Mouse (Mus musculus): ENCODE results near the gene Fam13a. TPM values are rescaled to one million over a fixed set of nuclear protein-coding genes. Genes with fewer than 3 reads are reported as not detected.

The Fam13a gene
- polyA plus RNA-seq, 3 experiments from 2014 or later: 0.27 to 0.29 TPM; not detected in 1

Other genes starting within 250 kb of the Fam13a start
- gene Herc3, start 193.1 kb downstream of the Fam13a start, polyA plus RNA-seq (2017; shearing (Covaris generic)): 10 to 100 TPM; 19.8 to 20.8 (median 20.1) TPM
- under 1 TPM in 1 of 3 experiments, not detected in 2; 0.20 TPM for gene Nap1l5, start 117.5 kb downstream of the Fam13a start, polyA plus RNA-seq (2017; shearing (Covaris generic))
- gene Tigd2, start 184.3 kb upstream of the Fam13a start, polyA plus RNA-seq (2017; shearing (Covaris generic)): 10 to 100 TPM; 17.4 to 31.5 (median 30.5) TPM

All from inflammation-experienced regulatory T-cells, adult 6 months (primary cell).